Mouse (Mus musculus) liver, embryonic 14.5 days (tissue): ENCODE data around the gene Ear10.
"Not testable (repeated sequence)": the region's sequence is repeated elsewhere in the genome, so short reads cannot be mapped to it uniquely, and the experiment has no call there.

Experiments used
- CTCF ChIP-seq: IDR thresholded peaks from 2 replicates; pipeline ENCODE4 v1.5.1; 2016; ENCODE audit warnings: antibody characterized with exemption, low read depth, control low read depth
- EP300 ChIP-seq: IDR thresholded peaks from 2 replicates; pipeline ENCODE4 v1.6.1; 2016; ENCODE audit warnings: antibody characterized with exemption, low read depth

GRCm38 (mm10) chr14:43925404-43925950 lies 2.1 kb upstream of the Ear10 start:
- not testable (repeated sequence) for TF ChIP-seq CTCF
- 0 out of 2 replicates have a peak, but pooled peaks have one; percentile 12 for TF ChIP-seq EP300
